Mouse (Mus musculus) cerebellum, adult 2 months (tissue): ENCODE results near the gene Prss35.

Experiments
- CTCF ChIP-seq: fragments of 200-500 bp; IDR thresholded peaks from 2 replicates; pipeline ENCODE4 v1.5.1; 2011; ENCODE audit warnings: low read depth, mild to moderate bottlenecking, control low read depth, low read length, moderate library complexity, borderline replicate concordance; ENCODE audit not compliant: insufficient read depth
- POLR2A ChIP-seq: fragments of 200-500 bp; IDR thresholded peaks from 2 replicates; pipeline ENCODE4 v1.6.1; 2011; ENCODE audit warnings: low read length, control low read depth, borderline replicate concordance; ENCODE audit not compliant: insufficient read depth

- no peak for TF ChIP-seq POLR2A
- TF ChIP-seq CTCF: no peak
Observed at GRCm38 (mm10) chr9:86744041-86744440, 592 bp downstream of the Prss35 start.
